Mouse (Mus musculus) kidney, embryonic 14.5 days (tissue): ENCODE measurements around the gene Sobp. TPM values are rescaled to one million over a fixed set of nuclear protein-coding genes. Genes with fewer than 3 reads are reported as not detected.

Experiments used
- ATAC-seq: fragments of 200-750 bp; cut with Nextera tagmentation; 2 replicates; pipeline ENCODE4 v1.8.0; 2017; ENCODE audit warnings: moderate number of reproducible peaks, mild to moderate bottlenecking, moderate TSS enrichment, moderate library complexity; ENCODE audit not compliant: low FRiP score, low TSS enrichment
- H3K27ac ChIP-seq: fragments of 300-500 bp; sonication (generic); 2 replicates; pipeline ENCODE4 v1.5.1; 2014; ENCODE audit warnings: low read depth, mild to moderate bottlenecking, low read length, moderate library complexity, mixed read lengths
- H3K27me3 ChIP-seq: fragments of 300-500 bp; sonication (generic); 2 replicates; pipeline ENCODE4 v1.6.1; 2014; ENCODE audit warnings: mild to moderate bottlenecking, low read length; ENCODE audit not compliant: control insufficient read depth, insufficient read depth
- H3K36me3 ChIP-seq: fragments of 300-500 bp; sonication (generic); 2 replicates; pipeline ENCODE4 v1.6.1; 2014; ENCODE audit warnings: low read length, mixed read lengths; ENCODE audit not compliant: control insufficient read depth, insufficient read depth
- H3K4me1 ChIP-seq: fragments of 300-500 bp; sonication (generic); 2 replicates; pipeline ENCODE4 v1.6.1; 2014; ENCODE audit warnings: low read length, mixed read lengths; ENCODE audit not compliant: control insufficient read depth, insufficient read depth
- H3K4me2 ChIP-seq: fragments of 300-500 bp; sonication (generic); replicated peaks from 2 replicates; pipeline ENCODE4 v1.6.1; 2014; ENCODE audit warnings: low read depth, mild to moderate bottlenecking, low read length
- H3K4me3 ChIP-seq: fragments of 300-500 bp; sonication (generic); 2 replicates; pipeline ENCODE4 v1.5.1; 2014; ENCODE audit warnings: mild to moderate bottlenecking, low read length
- H3K9ac ChIP-seq: fragments of 300-500 bp; sonication (generic); 2 replicates; pipeline ENCODE4 v1.6.1; 2014; ENCODE audit warnings: low read depth, mild to moderate bottlenecking, low read length, moderate library complexity
- H3K9me3 ChIP-seq: fragments of 300-500 bp; sonication (generic); 2 replicates; pipeline ENCODE4 v1.6.1; 2016; ENCODE audit warnings: low read length; ENCODE audit not compliant: control insufficient read depth
- WGBS: fragments of 180-500 bp; shearing (Covaris S2); extraction: QIAGEN DNeasy Blood & Tissue Kit; methylation state at CpG from one replicate; pipeline ENCODE4 v1.1.7; 2014; 5-methylcytosine and 5-hydroxymethylcytosine counted together
- polyA plus RNA-seq: library from polyadenylated mRNA; unstranded; fragments of >200 nt; fragmentation: Nextera tagmentation; extraction: Ambion mirVana; gene quantifications from 2 replicates; pipeline ENCODE4 v1.2.1, GENCODE M21; 2014

The Sobp gene
- polyA plus RNA-seq, 1 experiment from 2014 or later, result 4.0 TPM

DNA sequence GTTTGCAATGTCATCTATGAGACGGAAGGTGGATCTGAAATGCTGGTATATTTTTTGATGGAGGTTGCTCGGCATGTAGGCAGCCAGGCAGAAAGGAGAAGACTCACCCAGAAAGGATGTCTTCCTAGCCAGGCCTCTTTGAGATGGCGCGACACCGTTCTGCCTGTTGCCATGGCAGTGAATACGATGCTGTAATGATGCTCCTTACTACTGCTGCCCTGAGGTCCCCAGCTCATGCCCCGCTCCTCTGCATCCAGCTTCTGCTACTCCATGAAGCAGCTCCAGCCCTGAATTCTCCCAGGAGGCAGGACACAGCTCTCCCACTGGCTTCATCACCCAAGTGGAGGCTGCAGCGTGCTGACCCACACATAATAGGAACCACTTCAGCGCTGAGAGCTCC is 183.3 kb downstream of the Sobp start:
- no peaks in the 10 kb centered on the region for H3K36me3 ChIP-seq
- no peak overlapping the region for H3K4me2 ChIP-seq
- no peaks in the 10 kb centered on the region for H3K9me3 ChIP-seq
- no peak overlapping the region for H3K9ac ChIP-seq
- WGBS, result 66% methylated on average over 9 of the region's 9 CpGs
- H3K27me3 ChIP-seq, result 0 out of 2 replicates have a peak, but pooled peaks cover 2% of the 10 kb centered on the region
- H3K27ac ChIP-seq, result no peak overlapping the region
- H3K4me1 ChIP-seq, result peaks cover 39% of the 10 kb centered on the region
- ATAC-seq, result no peak
- no peak overlapping the region for H3K4me3 ChIP-seq

DNA sequence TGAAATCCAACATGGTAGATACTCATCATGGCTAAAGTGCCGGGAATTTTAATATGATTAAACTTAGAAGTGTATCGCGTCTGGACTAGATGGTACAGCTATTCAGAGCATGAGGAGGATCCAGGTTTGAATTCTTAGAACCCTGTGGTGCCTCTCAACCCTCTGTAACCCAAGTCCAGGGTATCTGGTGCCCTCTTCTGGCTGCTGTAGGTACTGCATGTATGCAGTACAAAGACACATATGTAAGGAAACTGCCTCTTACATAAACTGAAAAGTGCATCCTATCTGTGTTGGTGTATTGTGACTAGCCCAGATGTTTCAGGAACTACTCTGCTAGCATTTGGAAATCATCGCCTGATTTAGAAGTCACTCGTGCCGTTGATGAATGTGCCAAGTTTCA is 184.4 kb downstream of the Sobp start:
- WGBS, result 35% methylated on average over 6 of the region's 6 CpGs
- Histone ChIP-seq H3K4me1 (peaks cover 28% of the 10 kb centered on the region), H3K9ac (no peak overlapping the region), H3K36me3 (no peaks in the 10 kb centered on the region), H3K27me3 (0 out of 2 replicates have a peak, but pooled peaks cover 2% of the 10 kb centered on the region), H3K27ac (no peak overlapping the region), H3K9me3 (no peaks in the 10 kb centered on the region), H3K4me3 (no peak overlapping the region), H3K4me2 (no peak overlapping the region)
- ATAC-seq, result no peak

DNA sequence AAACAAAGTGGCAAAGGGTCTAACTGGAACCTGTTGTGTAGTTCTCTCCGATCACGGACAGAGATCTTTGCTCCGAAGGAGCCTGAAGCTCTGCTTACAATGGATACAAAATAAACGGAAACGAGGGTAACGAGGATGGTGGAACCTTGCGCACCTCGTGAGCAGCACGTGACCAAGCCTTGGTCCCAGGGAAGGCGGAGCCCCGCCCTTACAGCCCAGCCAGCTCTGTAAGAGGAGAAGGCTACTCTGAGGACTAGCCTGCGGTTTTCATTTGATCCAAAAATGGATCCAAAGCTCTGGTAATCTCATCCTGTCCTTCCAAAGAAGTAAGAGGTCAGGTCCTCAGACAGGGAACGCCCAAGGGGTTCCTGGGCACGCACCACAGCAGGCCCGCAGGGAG is 185.7 kb downstream of the Sobp start:
- Histone ChIP-seq H3K4me2 (no peak overlapping the region), H3K9me3 (no peaks in the 10 kb centered on the region), H3K27ac (no peak overlapping the region), H3K4me1 (peaks cover 20% of the 10 kb centered on the region; the same call in 1 of the 2 replicates), H3K4me3 (no peak overlapping the region), H3K36me3 (no peaks in the 10 kb centered on the region), H3K27me3 (0 out of 2 replicates have a peak, but pooled peaks cover 2% of the 10 kb centered on the region), H3K9ac (no peak overlapping the region)
- no peak for ATAC-seq
- WGBS, result 62% methylated on average over 15 of the region's 15 CpGs

DNA sequence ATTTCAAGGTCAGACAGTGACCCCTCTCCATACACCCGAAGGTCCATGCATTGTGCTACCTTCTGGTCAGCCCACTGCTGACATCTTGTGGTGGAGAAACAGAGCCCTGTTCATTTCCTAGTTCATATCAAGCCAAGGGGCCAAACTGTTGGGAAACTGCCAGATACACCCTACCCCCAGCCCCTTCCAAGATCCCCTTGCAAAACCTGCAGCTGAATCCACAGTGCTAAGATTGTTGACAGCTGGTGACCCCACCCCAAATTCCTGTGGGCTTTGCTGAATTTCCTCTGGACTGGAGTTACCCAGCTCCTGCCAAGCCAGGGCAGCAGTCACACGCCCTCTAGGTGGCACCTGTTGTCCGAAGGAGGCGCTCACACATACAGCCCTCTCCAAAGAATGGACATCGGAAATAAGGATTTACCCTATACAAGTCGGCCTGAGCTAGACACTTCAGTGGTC is 186.7 kb downstream of the Sobp start:
- no peak overlapping the region for H3K27ac ChIP-seq

DNA sequence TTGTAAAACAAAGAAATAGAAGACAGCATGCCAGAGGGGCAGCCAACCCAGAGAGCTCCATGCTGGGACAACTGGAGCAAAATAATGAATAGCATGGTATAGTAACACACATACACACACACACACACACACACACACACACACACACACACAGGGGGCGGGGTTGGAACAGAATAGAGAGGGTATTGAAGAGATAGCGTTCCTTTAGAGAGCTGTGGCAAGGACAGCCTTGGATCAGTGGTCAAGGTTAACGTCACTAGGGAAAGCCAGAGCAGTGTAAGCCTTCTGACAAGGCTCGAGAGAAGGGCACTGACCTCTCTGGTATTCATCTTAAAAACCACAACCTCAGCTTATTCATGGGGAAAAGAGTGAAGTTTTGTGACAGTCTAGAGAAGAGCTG is 189.4 kb downstream of the Sobp start:
- Histone ChIP-seq H3K4me3 (no peak overlapping the region), H3K9me3 (no peaks in the 10 kb centered on the region), H3K9ac (no peak overlapping the region), H3K36me3 (no peaks in the 10 kb centered on the region), H3K27me3 (no peaks in the 10 kb centered on the region), H3K27ac (no peak overlapping the region), H3K4me1 (peaks cover 15% of the 10 kb centered on the region; the same call in 1 of the 2 replicates), H3K4me2 (no peak overlapping the region)
- WGBS, result 63% methylated on average over 4 of the region's 4 CpGs
- no peak for ATAC-seq

More for the DNA sequence above, 186.7 kb downstream of the Sobp start:
- no peaks in the 10 kb centered on the region for H3K36me3 ChIP-seq
- peaks cover 15% of the 10 kb centered on the region; the same call in 1 of the 2 replicates for H3K4me1 ChIP-seq
- H3K27me3 ChIP-seq, result 0 out of 2 replicates have a peak, but pooled peaks cover 2% of the 10 kb centered on the region
- ATAC-seq, result peak; percentile 75
- H3K4me3 ChIP-seq, result no peak overlapping the region
- no peak overlapping the region for H3K4me2 ChIP-seq
- no peaks in the 10 kb centered on the region for H3K9me3 ChIP-seq
- no peak overlapping the region for H3K9ac ChIP-seq
- 12% methylated on average over 6 of the region's 6 CpGs for WGBS

DNA sequence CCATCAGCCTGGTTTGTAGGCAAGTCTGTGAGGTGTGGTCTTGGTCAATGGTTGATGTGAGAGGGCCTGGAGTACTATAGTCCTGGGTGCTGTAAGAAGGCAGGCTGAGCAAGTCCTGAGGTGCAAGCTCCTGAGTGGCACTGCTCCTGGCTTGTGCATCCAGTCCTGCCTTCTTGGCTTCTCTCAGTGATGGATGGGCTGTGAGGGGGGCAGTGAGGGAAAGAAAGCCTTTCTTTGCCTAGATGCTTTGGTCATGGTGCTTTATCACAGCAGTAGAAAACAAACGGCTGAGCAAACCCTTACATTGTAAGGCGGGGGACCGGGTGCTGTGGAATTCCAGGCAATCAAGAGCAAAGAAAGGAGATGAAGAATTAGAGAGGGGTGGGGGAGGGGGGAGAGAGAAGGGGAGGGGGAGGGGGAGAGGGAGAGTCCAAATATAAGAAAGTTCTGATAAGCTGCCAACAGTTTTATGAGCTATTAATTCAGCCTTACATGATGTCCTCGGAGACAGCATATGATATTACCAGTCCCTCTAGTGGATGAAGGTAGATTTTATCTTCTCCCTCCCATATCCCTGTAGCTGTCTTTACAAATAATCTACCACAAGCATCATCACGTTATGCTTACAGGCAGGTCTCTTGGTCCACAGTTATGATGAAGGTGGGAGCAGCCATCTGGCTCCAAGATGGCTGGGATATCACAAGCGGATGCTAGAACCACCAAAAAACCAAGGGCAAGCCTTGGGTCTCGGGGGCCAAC is 193.2 kb downstream of the Sobp start:
- 67% methylated on average over 7 of the region's 7 CpGs for WGBS
- H3K27ac ChIP-seq, result no peak overlapping the region
- ATAC-seq, result no peak

DNA sequence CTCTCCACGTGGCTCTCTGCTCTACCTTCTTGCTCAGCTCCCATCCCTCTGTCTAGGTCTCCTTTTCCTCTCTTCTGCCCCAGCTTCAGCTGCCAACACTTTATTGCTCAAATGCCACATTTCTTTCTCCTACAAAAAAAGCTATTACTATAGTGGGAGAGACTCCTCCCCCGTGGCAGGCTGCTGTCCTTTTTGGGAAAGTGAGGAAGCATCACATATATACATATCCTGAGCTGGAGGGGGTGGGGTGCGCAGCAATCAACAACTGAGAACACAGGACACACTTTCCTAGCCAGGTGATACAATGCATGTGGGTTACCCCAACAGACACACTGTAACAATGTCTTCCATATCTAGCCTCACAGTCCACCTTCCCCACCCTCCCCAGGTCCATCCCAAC is 196.0 kb downstream of the Sobp start:
- no peaks in the 10 kb centered on the region for H3K9me3 ChIP-seq
- 56% methylated on average over 3 of the region's 3 CpGs for WGBS
- H3K4me2 ChIP-seq, result no peak overlapping the region
- no peak for ATAC-seq
- no peak overlapping the region for H3K4me3 ChIP-seq
- H3K9ac ChIP-seq, result no peak overlapping the region
- H3K36me3 ChIP-seq, result no peaks in the 10 kb centered on the region
- H3K27me3 ChIP-seq, result no peaks in the 10 kb centered on the region
- H3K27ac ChIP-seq, result no peak overlapping the region
- H3K4me1 ChIP-seq, result 0 out of 2 replicates have a peak, but pooled peaks cover 6% of the 10 kb centered on the region

More for the DNA sequence above, 193.2 kb downstream of the Sobp start:
- no peaks in the 10 kb centered on the region for H3K4me1 ChIP-seq
- H3K9ac ChIP-seq, result no peak overlapping the region
- no peaks in the 10 kb centered on the region for H3K9me3 ChIP-seq
- no peaks in the 10 kb centered on the region for H3K36me3 ChIP-seq
- no peak overlapping the region for H3K4me2 ChIP-seq
- H3K27me3 ChIP-seq, result no peaks in the 10 kb centered on the region
- no peak overlapping the region for H3K4me3 ChIP-seq

DNA sequence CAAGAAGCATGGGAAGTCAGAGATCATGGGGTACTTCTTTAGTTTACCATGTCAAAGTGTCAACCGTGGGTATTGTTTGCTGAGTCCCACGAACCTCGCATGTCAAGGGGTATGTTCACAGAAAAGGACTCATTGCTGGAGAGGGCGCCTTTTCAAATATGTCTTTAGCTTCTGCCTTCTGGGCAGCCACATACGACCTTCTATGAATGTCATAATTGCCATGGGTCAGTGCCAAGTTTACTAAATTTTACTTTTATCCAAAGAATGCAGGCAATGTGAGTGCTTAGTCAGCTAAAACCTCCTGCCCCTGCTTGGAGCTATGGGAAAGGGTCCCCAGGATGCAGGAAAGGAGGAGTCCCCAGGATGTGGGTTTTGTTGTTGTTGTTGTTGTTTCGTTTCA is 197.8 kb downstream of the Sobp start:
- ATAC-seq, result no peak

DNA sequence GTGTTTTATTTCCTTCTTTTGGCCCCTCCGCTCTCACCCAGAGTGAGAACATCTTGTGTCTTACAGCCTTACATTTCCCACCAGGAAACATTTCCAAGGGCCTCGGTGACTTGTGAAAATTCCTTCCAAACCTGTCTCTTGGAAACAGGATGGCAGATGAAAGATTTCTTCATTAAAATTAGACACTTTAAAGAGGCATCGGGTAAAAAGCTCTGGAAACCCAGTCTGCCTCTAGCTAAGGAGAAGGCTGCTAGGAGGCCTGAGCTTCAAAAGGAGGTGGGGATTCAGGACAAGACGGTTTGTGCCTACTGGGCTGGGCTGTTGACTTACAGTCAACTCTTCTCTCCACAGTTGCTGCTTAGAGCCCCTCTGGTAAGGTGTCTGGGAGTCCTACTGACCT is 200.8 kb downstream of the Sobp start:
- Histone ChIP-seq H3K4me2 (no peak overlapping the region), H3K4me1 (0 out of 2 replicates have a peak, but pooled peaks cover 16% of the 10 kb centered on the region), H3K9ac (no peak overlapping the region), H3K36me3 (no peaks in the 10 kb centered on the region), H3K9me3 (no peaks in the 10 kb centered on the region), H3K4me3 (no peak overlapping the region), H3K27ac (no peak overlapping the region), H3K27me3 (0 out of 2 replicates have a peak, but pooled peaks cover 2% of the 10 kb centered on the region)
- WGBS, result 24% methylated on average over 4 of the region's 4 CpGs
- ATAC-seq, result no peak

More for the DNA sequence above, 197.8 kb downstream of the Sobp start:
- WGBS, result 87% methylated on average over 6 of the region's 6 CpGs
- no peak overlapping the region for H3K4me2 ChIP-seq
- no peak overlapping the region for H3K27ac ChIP-seq
- H3K9ac ChIP-seq, result no peak overlapping the region
- no peaks in the 10 kb centered on the region for H3K36me3 ChIP-seq
- H3K4me1 ChIP-seq, result 0 out of 2 replicates have a peak, but pooled peaks cover 16% of the 10 kb centered on the region
- H3K4me3 ChIP-seq, result no peak overlapping the region
- no peaks in the 10 kb centered on the region for H3K9me3 ChIP-seq
- no peaks in the 10 kb centered on the region for H3K27me3 ChIP-seq
